Mouse (Mus musculus) urinary bladder, postnatal 25 days (tissue): ENCODE measurements around the gene Lmntd1.

Source experiments
- DNase-seq: peaks from one replicate; pipeline ENCODE4 v3.0.0; 2022; ENCODE audit warnings: low spot score

Gene Lmntd1

DNA sequence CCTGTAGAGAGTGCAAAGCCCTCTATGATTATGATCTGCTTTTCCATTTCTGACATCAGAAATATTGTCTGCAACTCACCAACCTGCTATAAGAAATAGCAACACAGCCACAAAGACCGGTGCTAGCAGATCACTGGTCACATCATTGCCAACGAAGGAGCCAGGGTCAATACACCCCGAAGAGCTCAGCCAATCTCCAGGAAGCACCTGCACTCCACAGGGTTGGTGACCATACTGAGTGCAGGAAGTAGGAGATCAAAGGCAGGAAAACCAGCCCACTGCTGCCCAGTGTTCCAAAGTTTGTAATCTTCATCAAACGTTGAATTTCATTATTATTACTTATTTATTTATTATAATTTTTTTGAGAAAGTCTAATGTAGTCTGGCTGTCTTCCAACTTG lies 9.5 kb downstream of the Lmntd1 start:
- no peak for DNase-seq

DNA sequence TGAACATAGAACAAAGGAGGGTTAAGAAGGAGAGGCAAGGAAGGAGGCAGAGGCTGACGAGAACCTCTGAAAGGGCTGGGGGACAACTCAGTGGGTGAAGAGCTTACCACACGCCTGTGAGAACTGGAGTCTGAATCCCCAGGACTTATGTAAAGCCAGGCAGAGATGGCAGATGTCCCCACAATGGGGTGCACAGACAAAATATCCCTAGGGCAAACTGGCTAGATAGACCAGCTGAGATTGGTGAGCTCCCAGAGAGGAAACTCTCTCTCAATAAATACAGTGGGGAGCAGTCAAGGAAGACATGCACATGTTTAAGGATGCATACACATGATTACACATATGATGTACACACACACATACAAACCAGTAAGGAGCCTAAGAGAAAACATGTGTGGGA lies 10.0 kb downstream of the Lmntd1 start:
- no peak for DNase-seq

DNA sequence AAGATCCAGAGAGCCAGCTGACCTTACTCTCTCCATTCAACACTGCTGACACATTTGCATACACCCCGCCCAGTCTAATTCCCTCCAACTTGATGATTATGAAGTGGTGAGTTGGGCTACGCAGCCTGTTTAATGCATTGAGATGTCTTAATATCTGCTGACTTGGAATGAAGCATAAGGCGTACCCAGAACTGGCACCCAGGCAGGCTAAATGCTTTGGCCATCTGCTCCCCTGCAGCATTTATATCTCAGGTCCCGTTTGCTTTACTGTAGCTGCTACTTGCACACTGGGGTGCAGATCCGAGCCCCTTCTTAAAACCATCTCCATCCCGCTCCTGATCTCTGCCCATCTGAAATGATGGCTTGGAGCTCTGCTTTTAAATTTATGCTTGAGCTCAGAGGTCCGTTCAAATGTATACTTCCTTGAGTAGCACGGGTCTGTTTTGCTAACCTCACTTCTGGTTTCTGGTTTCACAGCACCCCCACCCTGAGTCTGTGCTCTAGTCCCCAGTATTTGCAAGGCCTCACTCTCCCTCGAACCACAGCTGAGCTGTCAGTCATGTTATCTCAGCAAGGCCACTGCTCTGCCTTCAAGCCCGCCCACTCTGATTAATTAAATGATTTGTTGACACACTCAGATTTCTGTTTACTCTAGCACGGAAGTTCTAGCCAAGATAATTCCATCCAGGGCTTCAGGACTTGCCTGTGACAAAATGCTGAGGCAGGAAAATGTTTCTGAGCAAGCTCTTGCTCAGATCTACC lies 15.1 kb downstream of the Lmntd1 start:
- DNase-seq = no peak

DNA sequence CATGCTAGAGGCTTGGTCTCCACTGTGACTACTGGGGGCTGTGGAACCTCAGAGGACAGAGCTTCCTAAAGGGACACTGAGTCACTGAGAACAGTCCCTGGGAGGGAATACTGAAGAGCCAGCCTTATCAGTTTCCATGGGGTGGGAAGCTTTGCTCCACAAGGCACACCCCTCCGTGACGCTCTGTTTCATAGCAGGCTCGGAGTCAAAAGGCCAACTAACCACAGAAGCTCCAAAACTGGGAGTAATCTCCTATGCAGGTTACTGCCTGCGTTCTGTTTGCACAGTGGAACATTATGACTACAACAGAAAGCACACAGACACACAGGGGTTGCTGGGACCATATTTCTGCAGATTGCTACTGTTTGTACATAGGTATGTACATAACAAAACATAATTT lies 18.2 kb downstream of the Lmntd1 start:
- DNase-seq = peak; percentile 20

DNA sequence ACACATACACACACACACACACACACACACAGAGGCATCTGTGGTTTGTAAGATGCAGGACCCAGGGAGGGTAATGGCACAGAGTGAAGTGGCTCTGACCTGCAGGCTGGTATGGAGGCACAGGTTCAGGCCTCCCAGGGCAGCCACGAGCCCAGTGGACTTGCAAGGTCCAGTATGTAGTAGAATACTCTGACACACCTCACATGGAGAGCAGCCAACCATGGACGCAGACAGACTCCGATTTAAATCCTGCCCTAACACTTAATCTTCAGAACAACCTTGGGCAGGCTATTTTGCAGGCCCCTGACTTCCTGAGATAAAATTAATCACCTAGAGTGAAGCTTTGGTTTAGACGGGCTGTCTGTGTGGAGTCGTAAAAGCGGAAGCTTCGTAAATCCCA lies 20.1 kb downstream of the Lmntd1 start:
- no peak for DNase-seq

DNA sequence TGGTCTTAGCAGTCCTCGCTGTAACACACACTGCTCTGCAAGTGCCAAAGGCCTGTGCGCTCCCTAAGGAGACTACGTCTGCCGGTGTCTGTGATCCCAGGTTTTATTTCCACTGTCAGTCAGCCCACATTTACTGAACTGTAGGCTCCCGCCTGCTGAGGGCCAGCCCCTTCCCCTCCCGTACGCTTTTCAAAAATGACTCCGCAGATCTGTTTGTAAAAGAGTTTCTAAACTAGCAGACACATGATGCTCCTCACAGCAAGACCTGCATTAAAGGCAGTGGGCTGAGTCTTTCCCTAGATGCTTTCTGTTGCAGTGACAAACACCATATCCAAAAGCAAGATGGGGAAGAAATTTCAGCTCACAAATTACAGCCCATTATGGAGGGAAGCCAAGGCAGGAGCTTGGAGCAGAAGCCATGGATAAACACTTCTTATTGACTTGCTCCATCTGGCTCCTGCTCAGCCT lies 21.6 kb downstream of the Lmntd1 start:
- DNase-seq = no peak

DNA sequence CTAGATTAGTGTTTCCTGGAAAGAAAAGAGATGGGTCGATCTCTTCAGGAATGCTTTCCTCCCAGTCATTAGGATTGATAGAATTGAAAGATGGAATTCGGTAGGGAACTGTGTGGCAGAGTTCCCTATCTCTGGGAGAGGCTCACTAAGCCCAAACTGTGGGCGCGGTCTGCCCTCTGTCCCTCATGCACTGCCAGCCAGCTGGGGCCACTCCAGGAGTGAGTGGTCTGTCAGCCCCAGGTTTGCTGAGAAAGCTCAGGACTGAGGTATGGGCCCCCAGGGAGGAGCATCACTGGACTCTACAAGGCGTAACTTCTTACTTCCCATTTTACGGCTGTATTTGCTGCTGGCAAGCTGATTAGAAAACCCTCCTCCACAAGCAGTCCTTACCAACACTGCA lies 22.1 kb downstream of the Lmntd1 start:
- no peak for DNase-seq

DNA sequence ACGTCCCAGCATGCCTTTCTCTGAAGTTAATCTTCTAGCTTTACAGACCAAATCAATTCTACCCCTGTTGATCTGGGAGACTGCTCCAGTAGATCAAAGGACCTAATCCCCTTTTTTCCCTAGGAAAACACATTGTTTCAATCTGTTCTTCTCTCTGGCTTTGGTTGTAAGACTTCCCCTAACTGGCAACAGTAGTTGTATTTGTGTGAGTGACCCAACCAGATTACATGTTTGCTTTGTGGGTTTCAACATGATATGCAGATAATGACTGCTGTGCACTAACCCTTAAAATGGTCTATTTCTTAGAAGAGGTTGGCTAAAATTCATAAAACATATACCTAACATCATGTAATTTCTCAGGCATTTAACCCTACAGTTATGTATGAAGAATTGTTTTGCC lies 22.5 kb downstream of the Lmntd1 start:
- no peak for DNase-seq

DNA sequence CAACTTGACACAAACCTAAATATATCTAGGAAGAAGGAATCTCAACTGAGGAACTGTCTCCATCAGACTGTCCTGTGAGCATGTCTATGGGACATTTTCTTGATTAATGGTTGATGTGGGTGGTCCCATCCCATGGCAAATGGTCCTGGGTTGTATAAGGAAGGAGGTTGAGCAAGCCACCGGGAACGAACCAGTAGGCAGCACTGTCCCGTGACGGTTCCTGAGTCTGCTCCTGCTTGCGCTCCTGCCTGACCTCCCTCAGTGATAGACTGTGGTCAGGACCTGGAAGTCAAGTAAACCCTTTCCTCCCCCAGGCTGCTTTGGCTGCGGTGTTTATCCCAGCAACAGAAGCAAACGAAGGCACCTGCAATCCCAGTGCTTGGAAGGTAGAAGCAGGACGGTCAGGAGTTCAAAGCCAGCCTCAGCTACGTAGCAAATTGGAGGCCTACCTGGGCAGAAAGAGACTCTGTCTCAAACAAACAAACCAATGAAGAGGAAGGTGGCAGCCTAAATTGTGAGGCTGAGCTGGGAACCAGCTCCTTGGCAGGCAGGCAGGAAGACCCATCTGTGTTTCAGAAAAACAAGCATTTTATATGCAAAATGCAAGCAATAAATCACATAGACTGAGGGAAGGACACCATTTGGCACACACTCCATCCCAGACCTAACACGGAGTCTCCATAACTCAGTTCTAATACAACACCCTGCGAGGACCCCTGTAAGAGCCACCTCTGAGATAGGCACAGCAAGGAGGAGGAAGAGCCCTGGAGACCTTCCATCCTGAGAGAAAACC lies 23.4 kb downstream of the Lmntd1 start:
- DNase-seq = no peak

DNA sequence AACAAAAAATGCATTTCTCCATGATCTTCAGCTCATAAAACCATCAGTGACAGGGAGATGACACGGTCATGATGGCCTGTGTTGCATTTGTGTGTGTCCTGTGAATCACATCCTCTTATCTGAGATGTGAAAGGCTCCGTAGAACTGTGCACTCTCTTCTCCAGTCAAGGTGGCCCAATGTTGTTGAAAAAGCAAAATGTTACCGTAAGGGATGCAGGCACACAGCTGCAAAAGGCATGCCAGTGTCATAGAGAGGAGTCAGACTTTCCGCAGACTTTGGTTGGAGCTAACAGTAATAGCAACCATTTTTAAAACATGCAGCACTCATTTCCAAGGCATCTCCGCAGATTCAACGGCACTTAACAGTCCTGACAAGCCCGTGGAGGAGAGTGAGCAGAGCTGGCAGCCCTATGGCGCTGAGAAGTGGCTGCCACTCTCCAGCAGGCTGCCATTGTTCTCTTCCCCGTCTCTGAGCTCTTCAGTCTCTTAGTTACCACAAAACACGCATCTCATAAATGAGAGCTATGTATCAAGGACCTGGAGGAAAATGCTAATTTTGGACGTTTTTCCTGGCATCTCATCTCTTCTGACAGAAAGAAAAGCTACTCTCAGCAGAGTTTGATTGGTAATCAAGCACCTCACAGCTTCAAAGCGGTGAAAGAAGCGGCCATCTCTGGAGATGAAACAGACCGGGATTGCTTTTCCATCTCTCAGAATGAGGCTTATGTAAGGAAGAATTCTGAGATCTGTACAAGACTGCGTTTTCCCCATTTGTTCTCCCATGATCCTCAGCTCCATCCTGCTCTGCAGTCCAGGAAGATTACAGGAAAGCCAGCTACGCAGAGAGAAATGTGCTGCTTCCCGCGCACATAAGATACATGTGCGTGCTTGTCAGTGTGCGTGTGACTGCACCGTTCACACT lies 28.8 kb downstream of the Lmntd1 start:
- no peak for DNase-seq

DNA sequence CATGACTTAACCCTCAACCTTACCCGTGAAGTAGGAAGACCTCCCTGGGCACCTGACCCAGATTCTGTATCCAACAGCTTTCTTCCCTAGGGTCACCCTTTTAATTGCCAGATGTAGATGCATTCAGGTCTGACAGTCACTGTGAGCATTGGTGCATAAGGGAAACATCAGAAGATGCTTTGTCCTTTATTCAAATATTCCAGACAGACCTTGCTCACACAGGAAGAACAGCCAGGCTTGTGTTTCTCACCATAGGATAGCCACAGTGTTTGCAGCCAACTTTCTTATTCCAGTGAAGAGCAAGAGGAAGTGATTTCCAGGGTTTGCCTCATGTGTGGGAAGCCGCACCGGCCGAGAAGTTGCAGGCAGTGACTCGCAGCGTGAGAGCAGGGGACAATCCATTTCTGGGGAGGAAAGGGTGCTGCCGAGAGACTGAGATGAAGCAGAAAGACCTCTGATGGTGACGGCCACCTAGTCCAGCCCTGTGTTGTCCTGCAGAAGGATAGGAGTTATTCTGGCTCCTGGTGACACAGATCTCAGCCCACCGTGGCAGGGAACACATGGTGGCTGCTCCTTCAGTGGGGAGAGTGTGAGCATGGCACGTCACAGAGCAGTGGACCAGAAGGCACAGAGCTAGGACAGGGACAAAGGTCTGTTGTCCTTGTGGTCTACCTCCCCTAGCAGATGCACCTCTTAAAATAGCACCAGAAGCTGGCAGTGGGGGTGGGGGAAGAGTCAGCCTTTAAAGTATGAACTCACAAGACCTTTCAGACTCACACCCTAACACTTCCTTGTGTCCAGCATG lies 32.6 kb downstream of the Lmntd1 start:
- no peak for DNase-seq

DNA sequence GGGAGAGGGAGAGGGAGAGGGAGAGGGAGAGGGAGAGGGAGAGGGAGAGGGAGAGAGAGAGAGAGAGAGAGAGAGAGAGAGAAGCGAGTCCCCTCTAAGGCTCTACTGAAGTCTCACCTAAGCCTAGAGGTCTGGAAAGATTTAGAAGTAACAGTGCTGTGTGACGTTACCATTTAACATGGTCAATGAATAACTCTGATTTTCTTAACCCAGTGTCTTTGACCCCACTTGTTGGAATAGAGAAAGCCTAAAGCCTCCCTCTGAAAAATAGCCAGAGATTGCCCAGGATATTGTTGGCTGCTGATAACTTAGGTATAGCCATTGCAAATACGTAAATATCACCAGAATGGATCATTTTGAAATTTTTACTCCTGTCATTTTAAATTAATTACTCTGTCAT lies 34.4 kb downstream of the Lmntd1 start:
- no peak for DNase-seq

DNA sequence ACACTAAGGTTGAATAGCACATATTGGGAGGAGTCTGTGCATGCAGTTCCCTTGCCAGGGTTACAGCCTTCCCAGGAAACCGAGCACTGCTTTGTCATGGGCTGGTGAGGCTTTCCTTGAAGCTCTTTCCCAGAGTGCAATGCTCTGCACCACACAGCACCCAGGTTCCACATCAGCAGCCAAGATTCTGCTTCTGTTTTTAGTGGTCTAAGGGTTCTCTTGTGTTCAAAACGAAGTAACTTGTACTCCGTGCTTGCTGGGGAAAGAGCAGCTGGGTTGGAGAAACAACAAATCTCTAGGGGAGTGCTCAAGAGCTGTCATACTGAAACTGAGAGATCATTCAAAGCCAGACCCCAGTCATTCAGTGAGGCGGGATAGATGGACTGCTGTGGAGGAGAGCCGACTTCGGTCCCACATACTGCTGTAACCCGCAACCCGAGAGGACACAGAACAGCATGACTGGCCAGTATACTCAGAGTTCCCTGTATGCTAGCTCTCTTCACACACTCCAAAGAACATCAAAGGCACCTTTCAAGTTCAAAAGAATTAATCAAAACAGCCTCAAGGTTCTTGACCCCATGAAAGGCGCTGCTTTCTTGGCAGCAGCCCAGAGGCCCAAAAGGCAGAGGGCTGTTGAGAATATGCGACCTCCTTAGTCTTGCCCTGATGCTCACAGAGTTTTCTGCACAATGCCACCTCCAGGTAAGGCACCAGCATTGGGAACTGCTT lies 35.5 kb downstream of the Lmntd1 start:
- no peak for DNase-seq

DNA sequence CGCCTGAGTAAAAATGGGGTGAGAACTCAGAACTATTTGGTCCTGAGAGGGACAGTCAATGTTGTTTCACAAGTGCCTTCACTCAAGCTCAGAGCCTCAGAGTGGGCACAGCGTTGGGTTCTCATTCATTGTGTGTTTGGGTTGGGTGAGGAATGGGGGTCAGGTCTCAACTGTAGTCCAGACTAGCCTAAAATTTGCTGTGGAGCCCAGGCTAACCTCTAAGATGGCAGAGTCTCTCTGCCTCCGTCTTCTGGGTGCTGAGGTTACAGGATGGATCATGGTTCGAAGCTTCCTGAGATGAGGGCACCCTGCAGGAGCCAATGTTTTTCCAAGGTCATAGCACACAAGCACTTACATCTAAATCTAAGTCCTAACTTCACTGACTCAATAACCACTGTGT lies 37.4 kb downstream of the Lmntd1 start:
- no peak for DNase-seq

DNA sequence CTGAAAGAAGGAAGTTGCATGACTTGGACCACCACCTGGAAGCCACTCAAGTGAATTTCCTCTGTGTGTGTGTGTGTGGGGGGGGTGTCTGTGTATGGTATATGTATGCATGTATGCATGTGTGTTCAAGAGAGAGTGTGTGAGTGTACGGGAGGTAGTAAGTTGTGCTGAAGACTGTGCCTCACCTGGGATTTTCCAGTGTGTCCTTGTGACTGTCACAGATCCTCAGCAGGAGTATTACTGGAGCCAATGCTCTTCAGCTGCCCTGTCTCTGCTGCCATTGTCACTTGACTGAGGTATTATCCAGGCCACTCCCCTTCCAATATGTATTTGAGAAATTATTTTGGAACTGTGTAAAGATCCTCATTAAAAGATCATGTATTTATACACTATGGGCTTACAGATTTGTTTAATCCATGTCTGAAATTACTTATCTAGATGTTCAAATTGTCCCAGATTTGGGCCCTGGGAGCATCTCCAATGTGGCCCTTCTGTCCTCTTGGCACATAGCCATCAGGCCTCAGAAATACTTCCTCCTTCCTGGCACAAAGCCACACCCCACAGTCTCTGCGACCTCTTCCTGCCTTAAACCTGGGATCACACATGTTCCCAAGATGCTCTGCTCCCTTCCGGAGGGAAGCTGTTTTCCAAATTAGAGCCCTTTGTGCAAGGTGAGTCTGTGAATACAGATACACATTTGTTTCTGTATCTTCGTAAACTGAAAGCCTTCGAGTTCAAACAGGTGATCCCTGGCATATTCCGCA lies 40.7 kb downstream of the Lmntd1 start:
- no peak for DNase-seq

DNA sequence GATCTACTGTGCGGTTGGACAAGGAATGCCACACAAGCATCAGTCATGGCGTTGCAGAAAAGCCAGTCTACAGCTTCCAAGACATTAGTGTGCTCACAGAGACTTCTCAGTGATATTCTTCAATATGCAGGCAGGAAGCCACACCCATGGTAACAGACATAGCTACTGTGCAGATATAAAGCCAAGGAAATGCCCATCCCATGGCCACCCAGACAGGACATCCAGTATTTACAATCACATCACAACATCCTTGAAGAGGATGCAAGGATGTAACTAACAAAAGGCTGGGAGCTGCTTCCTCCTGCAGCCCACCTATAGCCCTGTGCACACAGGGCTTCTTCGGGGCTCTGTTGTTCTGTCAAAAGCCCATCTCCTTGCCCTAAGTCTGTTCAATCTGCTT lies 45.4 kb downstream of the Lmntd1 start:
- no peak for DNase-seq

DNA sequence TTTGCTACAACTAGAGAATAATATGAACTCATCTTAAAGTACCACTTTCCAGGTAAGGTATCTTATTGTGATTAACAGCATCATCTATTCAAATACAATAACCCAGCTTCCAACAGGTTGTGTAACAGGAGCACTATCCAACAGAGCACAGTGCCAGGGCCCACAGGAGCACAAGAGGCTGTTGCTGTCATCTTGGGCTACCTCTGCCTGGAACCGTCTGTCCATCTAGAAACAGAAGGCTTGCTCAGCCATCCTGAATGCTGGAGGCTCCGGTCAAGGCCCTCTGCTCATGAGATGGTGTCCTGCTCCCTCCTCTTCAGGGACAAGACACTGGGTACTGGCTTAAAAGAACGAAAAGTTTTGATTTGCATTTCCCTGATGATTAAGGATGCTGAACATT lies 46.3 kb downstream of the Lmntd1 start:
- DNase-seq = no peak

DNA sequence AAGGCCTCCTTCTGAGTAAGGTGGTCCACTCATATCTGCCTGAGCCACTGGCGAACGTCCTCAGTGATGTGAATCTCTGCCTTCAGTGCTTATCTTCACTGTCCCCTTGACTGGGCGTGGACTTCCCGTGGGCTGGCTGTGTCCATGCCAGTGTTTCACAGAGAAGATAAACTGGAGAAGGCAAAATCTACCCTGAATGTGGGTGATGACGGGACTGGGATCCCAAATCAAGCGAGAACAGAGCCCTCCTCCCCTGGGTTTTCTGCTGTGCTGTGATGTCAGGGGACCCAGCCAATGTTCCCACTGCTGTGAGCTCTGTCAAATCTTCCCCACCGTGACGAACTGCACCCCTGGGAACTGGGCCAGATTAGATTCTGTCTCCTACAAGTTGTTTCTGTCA lies 46.8 kb downstream of the Lmntd1 start:
- DNase-seq = no peak

DNA sequence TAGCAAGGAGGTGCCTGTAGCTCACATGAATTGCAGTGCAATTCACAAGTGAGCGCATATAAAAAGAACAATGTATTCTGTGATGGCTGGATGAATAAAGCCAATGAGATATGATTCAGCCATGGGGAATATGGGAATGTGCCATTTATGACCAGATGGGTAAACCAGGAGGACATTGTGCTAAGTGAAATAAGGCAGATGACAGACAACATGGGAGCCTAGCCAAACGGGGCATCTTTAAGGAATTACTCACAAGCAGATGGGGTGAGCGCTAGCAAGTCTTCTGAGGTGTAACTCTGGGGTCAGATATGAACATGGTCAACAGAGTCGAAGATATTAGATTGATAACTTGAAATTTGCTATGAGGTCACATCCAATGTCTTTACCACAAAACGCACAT lies 48.5 kb downstream of the Lmntd1 start:
- DNase-seq = no peak

DNA sequence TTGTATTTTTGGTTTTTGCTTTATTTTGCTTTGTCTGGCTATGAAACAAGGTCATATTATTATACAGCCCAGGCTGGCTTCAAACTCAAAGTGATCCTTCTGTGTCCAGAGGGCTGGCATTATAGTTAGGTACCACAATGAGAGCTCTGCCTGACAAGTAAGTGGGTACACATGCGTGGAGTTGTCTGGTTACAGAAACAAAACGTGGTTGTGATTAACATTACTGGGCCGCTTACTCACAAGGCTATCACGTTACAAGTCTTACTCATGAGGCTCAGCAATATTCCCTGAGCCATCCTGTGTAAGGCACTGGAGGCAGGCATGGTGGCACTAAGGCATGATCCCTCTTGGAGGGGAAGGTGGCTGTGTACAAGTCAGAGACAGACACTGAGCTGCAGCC lies 49.4 kb downstream of the Lmntd1 start:
- no peak for DNase-seq
